Mouse (Mus musculus) embryonic facial prominence, embryonic 12.5 days (tissue): ENCODE measurements at regions not wholly inside any gene's neighbourhood (a gene's known extent, or its start where the extent isn't known, plus 50 kb on each side); places are given as distances from the start of the nearest gene placed in this dataset.

ENCODE experiments used
- ATAC-seq: fragments of 200-750 bp; cut with Nextera tagmentation; 2 replicates; pipeline ENCODE4 v1.8.0; 2017; ENCODE audit not compliant: insufficient number of reproducible peaks, insufficient read depth, low FRiP score, low TSS enrichment
- H3K27ac ChIP-seq: fragments of 300-500 bp; sonication (generic); 2 replicates; pipeline ENCODE4 v1.5.1; 2016; ENCODE audit warnings: mild to moderate bottlenecking
- H3K27me3 ChIP-seq: fragments of 300-500 bp; sonication (generic); 2 replicates; pipeline ENCODE4 v1.6.1; 2016; ENCODE audit warnings: mild to moderate bottlenecking, moderate library complexity
- H3K36me3 ChIP-seq: fragments of 300-500 bp; sonication (generic); 2 replicates; pipeline ENCODE4 v1.6.1; 2016; ENCODE audit warnings: mild to moderate bottlenecking
- H3K4me1 ChIP-seq: fragments of 300-500 bp; sonication (generic); 2 replicates; pipeline ENCODE4 v1.6.1; 2016
- H3K4me2 ChIP-seq: fragments of 300-500 bp; sonication (generic); replicated peaks from 2 replicates; pipeline ENCODE4 v1.6.1; 2016; ENCODE audit warnings: mild to moderate bottlenecking, moderate library complexity
- H3K4me3 ChIP-seq: fragments of 300-500 bp; sonication (generic); 2 replicates; pipeline ENCODE4 v1.5.1; 2016; ENCODE audit warnings: mild to moderate bottlenecking
- H3K9ac ChIP-seq: fragments of 300-500 bp; sonication (generic); 2 replicates; pipeline ENCODE4 v1.6.1; 2016; ENCODE audit warnings: mild to moderate bottlenecking, moderate library complexity
- H3K9me3 ChIP-seq: fragments of 300-500 bp; sonication (generic); 2 replicates; pipeline ENCODE4 v1.6.1; 2016; ENCODE audit warnings: mild to moderate bottlenecking, moderate library complexity
- WGBS: fragments of 180-500 bp; shearing (Covaris S2); methylation state at CpG from one replicate; pipeline ENCODE4 v1.1.7; 2016; 5-methylcytosine and 5-hydroxymethylcytosine counted together

DNA sequence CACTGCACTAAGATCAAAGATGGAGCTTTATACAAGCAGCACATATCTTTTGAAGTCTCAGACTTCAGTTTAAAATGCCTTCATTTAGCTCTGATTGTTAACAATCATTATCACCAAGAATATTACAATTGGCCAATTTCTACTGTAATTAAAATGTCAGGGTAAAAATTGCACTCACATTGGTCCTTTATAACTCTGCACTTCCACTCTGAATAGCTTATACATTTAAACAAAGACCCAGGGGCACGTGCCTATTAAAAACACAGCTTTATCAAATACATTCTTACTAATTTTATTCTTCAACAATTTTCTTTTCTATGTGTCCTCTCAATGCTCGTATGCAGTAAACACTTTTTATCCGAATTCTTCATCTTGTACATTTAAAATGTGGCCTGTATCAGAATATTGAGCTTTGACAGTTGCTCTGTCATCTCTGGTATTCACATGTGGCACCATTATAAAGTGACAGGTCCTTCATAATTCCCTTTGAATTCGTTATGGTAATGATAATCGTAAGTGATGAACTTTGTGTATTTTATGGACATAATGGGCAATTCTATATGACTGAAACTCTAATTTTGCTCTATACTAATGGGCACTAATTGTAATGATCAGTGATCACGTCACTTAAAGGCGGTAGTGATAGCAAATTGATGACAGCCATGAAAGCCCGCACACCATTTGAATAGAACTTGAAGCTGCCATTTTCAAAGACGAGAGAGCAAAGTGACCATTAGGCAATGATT lies 486.4 kb upstream of the Pbx1 start:
- no peaks in the 10 kb centered on the region for H3K27me3 ChIP-seq
- H3K9ac ChIP-seq = no peak overlapping the region
- H3K9me3 ChIP-seq = no peaks in the 10 kb centered on the region
- H3K4me3 ChIP-seq = no peak overlapping the region
- 81% methylated on average over 9 of the region's 9 CpGs for WGBS
- no peak overlapping the region for H3K27ac ChIP-seq
- ATAC-seq = no peak
- no peaks in the 10 kb centered on the region for H3K4me1 ChIP-seq
- H3K36me3 ChIP-seq = no peaks in the 10 kb centered on the region
- no peak overlapping the region for H3K4me2 ChIP-seq

GRCm38 (mm10) chr1:168908684-168909175 lies 476.7 kb upstream of the Pbx1 start:
- Histone ChIP-seq H3K9me3 (no peaks in the 10 kb centered on the region), H3K27ac (no peak overlapping the region), H3K4me3 (no peak overlapping the region), H3K9ac (no peak overlapping the region), H3K4me1 (no peaks in the 10 kb centered on the region), H3K4me2 (no peak overlapping the region), H3K27me3 (no peaks in the 10 kb centered on the region), H3K36me3 (no peaks in the 10 kb centered on the region)
- no peak for ATAC-seq
- 61% methylated on average over 4 of the region's 4 CpGs for WGBS

- Histone ChIP-seq H3K27ac (no peak overlapping the region), H3K36me3 (no peaks in the 10 kb centered on the region), H3K9ac (no peak overlapping the region), H3K4me3 (no peak overlapping the region), H3K27me3 (no peaks in the 10 kb centered on the region), H3K9me3 (no peaks in the 10 kb centered on the region), H3K4me2 (no peak overlapping the region), H3K4me1 (no peaks in the 10 kb centered on the region)
- WGBS = 92% methylated on average over 6 of the region's 6 CpGs
- ATAC-seq = no peak
Measured at GRCm38 (mm10) chr1:168908192-168908591, 476.1 kb upstream of the Pbx1 start.

DNA sequence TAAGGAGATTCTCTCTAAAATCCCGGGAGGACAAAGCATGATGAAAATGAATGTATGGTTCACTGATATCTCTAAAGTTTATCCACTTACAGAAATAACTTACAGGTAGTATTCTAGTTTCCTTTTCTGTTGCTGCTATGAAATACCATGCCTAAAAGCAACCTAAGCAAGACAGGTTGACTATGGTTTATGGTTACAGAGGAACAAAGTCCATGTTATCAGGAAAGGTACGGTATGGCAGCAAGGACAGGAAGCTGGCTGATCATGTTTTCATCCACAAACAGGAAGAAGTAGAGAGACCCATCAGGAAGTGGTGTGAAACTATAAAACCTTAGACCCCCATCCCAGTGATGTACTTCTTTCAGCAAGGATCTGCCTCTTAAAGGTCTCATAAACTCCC lies 466.4 kb upstream of the Pbx1 start:
- H3K4me3 ChIP-seq = no peak overlapping the region
- 86% methylated on average over 2 of the region's 2 CpGs for WGBS
- no peaks in the 10 kb centered on the region for H3K36me3 ChIP-seq
- H3K9ac ChIP-seq = no peak overlapping the region
- no peaks in the 10 kb centered on the region for H3K27me3 ChIP-seq
- H3K4me1 ChIP-seq = no peaks in the 10 kb centered on the region
- no peak for ATAC-seq
- no peak overlapping the region for H3K27ac ChIP-seq
- no peak overlapping the region for H3K4me2 ChIP-seq
- H3K9me3 ChIP-seq = no peaks in the 10 kb centered on the region

- H3K4me3 ChIP-seq = no peak overlapping the region
- no peak overlapping the region for H3K4me2 ChIP-seq
- ATAC-seq = no peak
- H3K4me1 ChIP-seq = no peaks in the 10 kb centered on the region
- no peak overlapping the region for H3K9ac ChIP-seq
- no peaks in the 10 kb centered on the region for H3K9me3 ChIP-seq
- WGBS = 60% methylated on average over 3 of the region's 3 CpGs
- no peak overlapping the region for H3K27ac ChIP-seq
- no peaks in the 10 kb centered on the region for H3K36me3 ChIP-seq
- H3K27me3 ChIP-seq = no peaks in the 10 kb centered on the region
Measured at GRCm38 (mm10) chr1:168861577-168861976, 429.5 kb upstream of the Pbx1 start.

- Histone ChIP-seq H3K36me3 (no peaks in the 10 kb centered on the region), H3K27me3 (no peaks in the 10 kb centered on the region), H3K4me1 (no peaks in the 10 kb centered on the region), H3K27ac (no peak overlapping the region), H3K4me2 (no peak overlapping the region), H3K4me3 (no peak overlapping the region), H3K9me3 (no peaks in the 10 kb centered on the region), H3K9ac (no peak overlapping the region)
- WGBS = 81% methylated on average over 3 of the region's 3 CpGs
- ATAC-seq = no peak
Measured at GRCm38 (mm10) chr1:168823184-168823583, 391.1 kb upstream of the Pbx1 start.

DNA sequence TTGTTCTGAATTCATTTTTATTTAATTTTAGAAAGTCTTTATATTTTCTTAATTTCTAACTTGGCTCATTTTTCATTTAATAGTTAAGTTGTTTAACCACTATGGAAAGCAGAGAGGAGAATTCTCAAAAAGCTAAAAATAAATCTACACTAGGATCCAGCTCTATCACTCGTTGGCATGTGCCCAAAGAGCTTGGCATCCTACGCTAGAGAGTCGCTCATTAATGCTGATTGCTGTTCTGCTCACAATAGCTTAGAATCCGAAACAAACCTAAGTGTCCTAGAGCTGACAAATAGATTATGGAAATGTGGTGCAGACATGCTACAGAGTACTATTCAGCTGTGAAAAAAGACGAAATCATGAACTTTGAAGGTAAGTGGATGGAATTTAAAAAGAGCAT lies 386.3 kb upstream of the Pbx1 start:
- Histone ChIP-seq H3K4me1 (no peaks in the 10 kb centered on the region), H3K4me3 (no peak overlapping the region), H3K9me3 (no peaks in the 10 kb centered on the region), H3K27me3 (no peaks in the 10 kb centered on the region), H3K27ac (no peak overlapping the region), H3K36me3 (no peaks in the 10 kb centered on the region), H3K4me2 (no peak overlapping the region), H3K9ac (no peak overlapping the region)
- 89% methylated on average over 5 of the region's 5 CpGs for WGBS
- no peak for ATAC-seq

- H3K9ac ChIP-seq = no peak overlapping the region
- WGBS = 49% methylated on average over 3 of the region's 3 CpGs
- no peak overlapping the region for H3K4me2 ChIP-seq
- no peaks in the 10 kb centered on the region for H3K36me3 ChIP-seq
- H3K4me1 ChIP-seq = peaks cover 5% of the 10 kb centered on the region; the same call in 1 of the 2 replicates
- no peak for ATAC-seq
- H3K27me3 ChIP-seq = no peaks in the 10 kb centered on the region
- no peak overlapping the region for H3K27ac ChIP-seq
- no peaks in the 10 kb centered on the region for H3K9me3 ChIP-seq
- no peak overlapping the region for H3K4me3 ChIP-seq
Measured at GRCm38 (mm10) chr1:168807084-168807483, 375.0 kb upstream of the Pbx1 start.

DNA sequence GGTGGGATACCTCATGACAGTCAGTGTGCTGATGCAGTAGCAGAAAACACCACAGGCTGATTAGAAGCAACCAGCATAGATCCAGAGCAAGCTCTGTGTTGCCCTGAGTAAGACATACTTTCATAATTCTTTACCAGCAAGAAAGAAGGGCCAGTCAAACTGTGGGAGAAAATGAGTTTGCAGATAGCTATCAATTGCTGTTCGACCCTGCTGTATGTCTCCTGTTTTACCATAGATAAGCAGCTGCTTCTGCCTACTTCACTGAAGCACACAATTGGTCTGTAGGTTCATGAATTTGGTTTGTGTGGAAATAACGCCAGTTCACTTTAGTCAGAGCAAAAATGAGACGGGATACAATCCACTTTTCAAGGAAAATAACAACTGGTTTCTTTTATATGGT lies 373.4 kb upstream of the Pbx1 start:
- WGBS = 67% methylated on average over 3 of the region's 3 CpGs
- Histone ChIP-seq H3K4me3 (no peak overlapping the region), H3K4me1 (peaks cover 5% of the 10 kb centered on the region; the same call in 1 of the 2 replicates), H3K4me2 (no peak overlapping the region), H3K27ac (no peak overlapping the region), H3K27me3 (no peaks in the 10 kb centered on the region), H3K36me3 (no peaks in the 10 kb centered on the region), H3K9me3 (no peaks in the 10 kb centered on the region), H3K9ac (no peak overlapping the region)
- no peak for ATAC-seq

GRCm38 (mm10) chr1:168801046-168801445 lies 369.0 kb upstream of the Pbx1 start:
- H3K4me3 ChIP-seq = no peak overlapping the region
- H3K4me2 ChIP-seq = no peak overlapping the region
- H3K9ac ChIP-seq = no peak overlapping the region
- H3K9me3 ChIP-seq = no peaks in the 10 kb centered on the region
- H3K27me3 ChIP-seq = no peaks in the 10 kb centered on the region
- no peak overlapping the region for H3K27ac ChIP-seq
- 84% methylated on average over 1 of the region's 1 CpGs for WGBS
- no peaks in the 10 kb centered on the region for H3K36me3 ChIP-seq
- ATAC-seq = no peak
- peaks cover 2% of the 10 kb centered on the region; the same call in 1 of the 2 replicates for H3K4me1 ChIP-seq

- 10% methylated on average over 3 of the region's 3 CpGs for WGBS
- Histone ChIP-seq H3K36me3 (no peaks in the 10 kb centered on the region), H3K9ac (no peak overlapping the region), H3K4me3 (no peak overlapping the region), H3K27me3 (no peaks in the 10 kb centered on the region), H3K4me2 (no peak overlapping the region), H3K4me1 (peaks cover 12% of the 10 kb centered on the region), H3K9me3 (no peaks in the 10 kb centered on the region), H3K27ac (no peak overlapping the region)
- ATAC-seq = no peak
Measured at GRCm38 (mm10) chr1:168786731-168787130, 354.7 kb upstream of the Pbx1 start.

- H3K4me3 ChIP-seq = no peak overlapping the region
- no peak overlapping the region for H3K4me2 ChIP-seq
- no peaks in the 10 kb centered on the region for H3K36me3 ChIP-seq
- peaks cover 12% of the 10 kb centered on the region for H3K4me1 ChIP-seq
- ATAC-seq = no peak
- H3K9ac ChIP-seq = no peak overlapping the region
- no peaks in the 10 kb centered on the region for H3K9me3 ChIP-seq
- H3K27me3 ChIP-seq = no peaks in the 10 kb centered on the region
- H3K27ac ChIP-seq = no peak overlapping the region
Measured at GRCm38 (mm10) chr1:168783851-168784250, 351.8 kb upstream of the Pbx1 start.
